Mouse (Mus musculus) heart, adult 11 months (tissue): ENCODE data around the gene Ldah.

ENCODE experiments used
- DNase-seq: peaks from one replicate; pipeline ENCODE4 v3.0.0; 2022

Gene Ldah

DNA sequence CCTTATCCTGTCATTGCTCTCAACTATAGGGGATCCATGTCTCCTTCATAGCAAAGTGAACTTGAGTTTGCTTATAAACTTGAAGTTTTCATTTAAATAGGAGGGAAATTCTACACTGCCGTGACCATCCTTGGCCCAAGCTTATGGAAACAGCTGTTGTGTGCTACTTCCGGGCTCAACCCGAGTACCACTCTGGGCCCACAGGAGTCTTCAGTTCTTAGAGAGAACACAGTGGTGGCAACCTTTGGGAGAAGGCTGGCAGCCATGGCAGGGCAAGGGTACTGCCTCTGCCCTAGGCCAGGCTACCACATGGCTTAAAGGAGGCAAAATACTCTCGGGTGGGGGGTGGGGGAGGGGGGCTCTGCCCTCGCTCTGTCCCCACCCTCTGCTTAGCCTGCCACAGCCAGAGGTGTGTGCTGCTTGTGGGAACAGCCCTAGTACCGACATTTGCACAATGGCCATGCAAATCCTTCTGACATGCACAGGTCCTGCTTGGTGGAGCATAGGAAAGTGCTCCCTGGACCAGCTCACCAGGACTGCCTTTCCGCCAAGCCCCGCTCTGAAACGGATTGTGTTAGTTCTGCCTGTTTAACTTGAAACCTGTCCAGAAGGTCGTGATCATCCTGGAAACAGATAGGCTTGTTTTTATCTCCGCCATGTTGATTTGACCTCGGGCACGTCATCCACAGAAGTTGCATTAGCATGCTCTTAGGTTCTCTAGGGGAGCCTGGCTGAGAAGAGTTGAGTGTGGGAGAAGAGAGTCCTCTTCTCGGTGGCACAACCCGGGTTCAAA is 73.5 kb downstream of the Ldah start:
- DNase-seq, result peak; percentile 90

DNA sequence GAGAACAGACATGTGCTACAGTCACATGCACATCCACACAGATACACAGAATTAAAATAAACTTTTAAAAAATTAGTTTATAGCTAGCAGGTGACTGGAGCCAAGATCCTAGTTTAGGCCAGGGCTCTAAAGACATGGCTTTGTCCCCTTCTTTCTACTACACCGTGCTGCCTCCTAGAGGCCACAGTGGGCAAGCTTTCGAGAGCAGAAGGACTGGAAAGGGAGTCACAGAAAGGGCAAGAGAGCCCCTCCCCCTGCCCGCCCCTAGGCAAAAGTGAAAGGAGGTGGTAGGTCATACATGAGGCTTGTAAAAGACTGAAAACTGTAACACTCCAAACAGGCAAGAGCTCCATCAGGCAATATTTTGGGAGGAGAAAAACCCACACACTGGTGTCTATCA is 80.1 kb downstream of the Ldah start:
- DNase-seq, result peak; percentile 61

DNA sequence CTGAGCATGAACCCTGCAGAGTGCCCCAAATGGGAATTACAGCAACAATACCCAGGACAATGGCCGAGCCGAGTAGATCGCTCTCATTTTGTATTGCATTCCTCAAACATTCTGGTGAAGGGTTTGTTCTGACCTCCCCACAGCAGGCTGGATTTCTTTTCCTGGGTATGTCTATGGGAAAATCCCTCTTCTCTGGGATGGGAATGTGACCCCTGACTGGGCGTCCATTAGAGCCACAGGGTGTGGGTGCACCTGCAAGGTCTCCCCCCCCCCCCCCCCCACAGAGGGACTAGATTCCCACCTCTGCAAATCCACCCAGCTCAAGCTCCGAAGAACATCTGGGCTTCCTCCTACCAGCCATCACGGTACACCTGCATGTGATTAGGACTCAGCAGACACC is 81.2 kb downstream of the Ldah start:
- no peak for DNase-seq

DNA sequence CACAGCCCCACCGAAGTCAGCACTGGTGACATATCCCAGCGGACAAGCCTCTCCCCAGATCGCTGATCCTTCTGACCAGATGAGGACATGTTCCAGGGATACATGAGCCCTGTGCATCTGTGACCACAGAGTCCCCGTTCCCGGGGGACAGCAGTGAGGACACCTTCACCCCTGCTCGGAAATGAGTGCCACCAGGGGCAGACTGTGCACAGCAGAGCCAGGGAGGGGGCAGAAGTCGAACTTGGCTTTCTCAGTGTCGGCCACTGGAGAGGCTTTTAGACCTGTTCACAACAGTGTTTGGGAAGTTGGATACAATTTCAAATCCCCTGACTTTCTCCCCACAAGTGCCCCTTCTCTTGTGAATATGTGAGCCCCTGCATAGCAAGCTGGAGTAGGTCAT is 81.6 kb downstream of the Ldah start:
- DNase-seq, result peak; percentile 83

DNA sequence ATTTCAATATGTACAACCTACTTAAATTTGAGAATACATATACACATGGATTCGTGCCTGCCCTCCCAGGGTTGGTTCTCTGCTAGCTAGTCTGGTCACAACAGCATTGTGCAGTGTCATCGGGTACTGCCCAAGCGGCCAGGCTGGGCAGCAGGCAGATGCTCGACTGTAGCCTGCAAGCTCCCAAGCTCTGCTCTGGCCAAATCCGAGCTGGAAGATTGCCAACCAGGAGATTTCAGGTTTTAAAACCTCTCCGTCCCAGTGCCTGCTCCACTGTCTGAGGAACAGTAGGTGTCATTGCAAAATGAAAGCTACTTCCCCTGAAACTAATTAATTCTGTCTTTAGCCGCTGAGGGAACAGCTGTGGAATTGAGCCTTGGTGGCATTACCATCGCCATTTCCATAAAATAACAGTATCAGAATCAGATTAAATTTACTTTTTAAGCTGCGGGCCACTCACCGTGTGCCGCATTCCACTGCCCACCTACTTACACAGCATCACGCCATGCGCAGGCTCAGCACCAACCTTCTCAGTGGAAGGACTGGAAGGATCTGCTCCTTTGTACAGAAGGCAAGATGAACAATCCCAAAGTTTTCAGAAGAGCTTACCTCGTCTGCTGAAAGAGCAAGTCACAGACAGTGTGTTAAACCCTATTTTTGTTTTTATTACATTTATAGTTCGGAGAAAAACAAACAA is 83.4 kb downstream of the Ldah start:
- DNase-seq, result peak; percentile 88

DNA sequence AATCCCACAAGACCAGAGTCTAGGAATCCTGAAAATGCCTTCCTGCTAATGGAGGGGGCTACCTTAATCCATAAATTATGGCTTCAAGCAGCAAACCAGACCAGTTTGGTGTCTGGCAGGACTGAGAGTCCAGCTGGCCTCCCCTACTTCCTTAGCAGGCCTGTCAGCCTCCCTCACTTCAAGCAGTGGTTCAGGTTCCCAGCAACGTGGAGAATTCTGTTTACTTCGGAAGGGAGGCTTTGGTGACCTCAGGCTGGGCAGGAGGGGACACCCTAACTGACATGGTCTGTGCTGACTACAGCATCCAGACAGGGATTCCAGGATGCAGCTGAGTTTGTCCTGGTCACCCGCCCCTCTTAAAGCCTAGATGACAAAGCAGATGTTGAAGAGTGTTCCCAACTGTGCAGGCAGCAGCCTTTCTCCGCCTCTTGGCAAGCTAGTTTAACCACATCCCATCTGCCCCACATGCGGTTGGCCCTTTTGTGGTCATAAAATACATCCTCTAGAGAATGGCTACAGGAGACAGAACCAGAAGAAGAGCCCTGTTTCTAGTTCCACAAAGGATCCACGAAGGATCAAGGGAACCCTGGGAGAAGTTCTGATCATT is 87.5 kb downstream of the Ldah start:
- peak; percentile 91 for DNase-seq

DNA sequence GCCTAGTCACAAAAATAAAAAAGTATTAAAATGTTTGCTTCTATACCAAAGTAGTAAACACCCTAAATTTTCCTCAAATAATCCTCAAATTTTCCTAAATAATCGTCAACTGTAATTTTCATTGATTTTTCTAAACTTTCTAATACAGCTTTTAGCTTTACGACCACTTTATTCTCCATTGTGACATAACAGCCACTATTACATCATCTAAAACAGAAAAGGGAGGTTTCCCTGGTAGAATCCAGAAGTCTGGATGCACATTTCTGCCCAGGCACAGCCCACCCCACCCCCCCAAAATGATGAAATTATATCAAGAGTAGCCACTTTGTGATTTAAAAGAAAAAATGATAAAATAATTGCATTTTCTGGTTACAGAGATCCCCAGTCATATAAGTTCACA is 88.2 kb downstream of the Ldah start:
- DNase-seq, result no peak

DNA sequence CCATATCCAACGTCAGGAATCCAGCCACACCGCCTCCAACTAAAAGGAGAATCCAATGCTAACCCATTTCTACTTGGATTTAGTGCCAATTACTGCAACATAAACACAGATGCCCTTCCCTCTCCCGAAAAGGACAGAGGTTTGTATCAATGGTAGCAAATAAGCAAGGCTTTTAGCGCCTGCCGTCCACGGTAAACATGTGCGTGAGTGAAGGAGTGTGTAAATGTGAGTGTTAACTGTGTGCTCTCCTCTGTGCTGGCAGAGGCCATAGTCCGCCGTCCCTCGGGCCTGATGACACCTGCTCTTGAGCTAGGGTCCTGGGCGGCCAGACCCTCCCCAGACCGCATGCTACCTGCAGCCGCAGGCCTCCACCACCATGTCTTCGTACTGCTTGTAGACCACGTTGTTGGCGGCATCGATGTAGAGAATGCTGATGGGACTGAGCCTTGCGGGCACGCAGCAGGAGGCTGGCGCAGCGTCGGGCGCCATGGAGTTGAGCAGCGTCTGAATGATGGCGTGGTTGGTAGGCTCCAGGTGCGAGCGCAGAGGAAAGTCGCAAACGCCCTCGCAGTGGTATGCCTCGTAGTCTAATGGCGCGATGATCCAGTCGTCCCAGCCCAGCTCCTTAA is 89.8 kb downstream of the Ldah start:
- DNase-seq, result peak; percentile 76

DNA sequence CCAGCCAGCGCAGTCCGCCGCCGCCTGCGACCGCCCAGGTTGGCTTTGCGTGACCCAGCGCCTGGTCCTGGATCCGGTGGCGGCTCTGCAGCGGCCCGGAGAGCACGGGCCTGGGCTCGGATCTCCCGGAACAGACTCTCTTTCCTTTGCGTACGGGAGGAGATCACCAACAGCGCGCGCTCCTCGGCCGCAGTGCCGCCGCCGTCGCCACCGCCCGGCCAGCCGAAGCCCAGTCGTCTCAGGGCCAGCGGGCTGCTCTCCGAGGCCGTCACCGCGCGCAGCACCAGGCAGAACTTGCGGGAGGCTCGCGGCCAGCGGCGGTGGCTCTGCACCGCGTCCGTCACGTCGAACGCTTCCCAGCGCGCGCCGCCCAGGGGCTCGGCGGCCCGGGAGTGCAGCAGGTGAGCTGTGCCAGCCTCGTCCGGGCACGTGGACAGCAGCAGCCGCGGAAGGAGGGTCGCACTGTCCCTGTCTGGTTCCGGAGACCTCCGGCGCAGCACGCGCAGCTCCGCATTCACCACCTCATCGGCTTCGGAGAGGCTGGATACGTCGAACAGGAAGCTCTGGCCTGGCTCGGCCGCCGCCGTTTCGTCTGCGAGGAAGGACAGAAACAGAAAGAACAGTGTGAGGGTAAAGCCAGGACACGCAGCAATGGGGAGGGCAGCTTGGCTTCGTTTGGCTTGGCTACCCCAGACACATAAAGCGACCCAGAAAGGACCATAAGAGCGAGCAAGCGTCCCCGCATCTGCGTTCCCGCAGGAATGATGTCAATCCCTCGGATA is 90.6 kb downstream of the Ldah start:
- DNase-seq, result peak; percentile 86

DNA sequence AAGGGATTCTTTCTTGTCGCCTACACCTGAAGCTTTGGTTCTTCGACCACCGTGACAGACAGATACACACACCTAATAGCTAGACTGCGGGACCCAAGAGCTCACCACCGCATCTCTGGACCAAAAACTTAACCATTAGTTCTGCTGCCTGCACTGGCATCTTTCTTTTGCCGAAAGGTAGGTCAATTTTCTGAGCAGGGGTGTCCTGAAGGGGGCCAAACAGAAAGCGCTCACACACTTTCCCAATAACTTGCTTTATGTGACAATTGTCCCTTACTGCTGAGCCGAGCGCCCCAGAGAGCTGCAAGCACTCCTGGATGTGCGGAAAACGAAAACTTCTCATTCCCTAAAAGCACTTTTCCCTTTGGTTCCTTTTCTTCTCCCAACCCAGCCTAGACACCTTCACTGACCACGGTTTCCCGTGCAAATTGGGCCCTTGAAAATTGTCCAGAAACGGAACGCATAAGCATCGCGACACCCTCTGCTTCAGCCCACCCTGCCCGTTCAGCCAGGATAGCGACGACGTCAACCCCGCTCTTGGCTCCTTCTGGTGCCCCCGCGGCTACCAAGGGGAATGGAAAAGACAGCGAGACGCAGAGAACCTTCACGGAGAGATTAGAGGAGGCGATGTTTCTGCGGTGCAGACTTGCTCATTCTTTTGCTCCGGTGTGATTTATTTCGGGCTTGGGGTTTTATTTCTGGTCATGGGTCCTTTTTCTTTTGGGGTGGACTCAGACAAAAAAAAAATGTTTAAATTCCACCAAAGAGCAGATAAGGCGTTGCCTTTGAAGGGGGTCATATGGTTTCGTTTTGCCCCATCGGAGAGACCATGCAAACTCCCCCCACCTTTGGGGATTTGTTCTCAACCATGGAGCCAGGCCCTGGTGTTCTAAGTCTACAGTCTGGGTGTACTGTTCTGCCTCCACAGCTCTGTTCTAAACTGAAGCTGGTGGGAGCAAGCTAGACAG is 91.5 kb downstream of the Ldah start:
- DNase-seq, result peak; percentile 81

DNA sequence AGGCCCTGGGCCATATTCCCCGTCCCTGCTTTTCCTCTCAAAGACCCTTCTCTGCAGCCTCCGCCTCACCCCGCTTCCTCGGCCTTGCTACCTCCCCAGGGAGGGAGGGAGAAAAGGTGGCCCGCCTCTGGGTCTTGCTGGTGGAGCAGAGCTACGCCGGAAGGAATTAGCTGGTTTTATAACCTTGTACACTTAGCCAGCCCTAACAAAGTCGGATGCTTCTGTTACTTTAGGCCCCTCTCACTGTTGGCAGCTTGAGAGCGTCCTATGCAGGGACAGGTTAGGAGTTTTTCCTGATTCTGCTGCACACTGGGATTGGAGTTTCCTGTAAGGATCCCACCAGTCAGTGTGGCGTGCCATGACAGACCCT is 92.2 kb downstream of the Ldah start:
- peak; percentile 80 for DNase-seq

DNA sequence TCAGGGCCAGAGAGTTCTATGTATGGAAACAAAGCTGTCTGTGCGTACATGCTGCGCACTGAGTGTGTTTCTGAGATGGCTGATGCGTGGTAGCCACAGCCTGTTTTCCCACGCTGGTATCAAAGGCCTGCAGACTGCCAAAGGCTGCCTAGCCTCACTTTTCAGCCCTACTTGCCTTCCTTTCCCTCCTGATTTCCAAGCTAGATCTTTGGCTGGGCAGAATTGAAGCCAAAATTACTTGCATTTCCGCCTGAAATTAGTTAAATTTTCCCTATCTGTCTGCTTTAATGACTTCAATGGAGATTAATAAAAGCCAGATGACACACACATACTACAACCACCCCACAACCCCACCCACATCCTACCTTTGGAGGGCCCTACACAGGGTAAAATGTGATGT is 92.6 kb downstream of the Ldah start:
- DNase-seq, result no peak

DNA sequence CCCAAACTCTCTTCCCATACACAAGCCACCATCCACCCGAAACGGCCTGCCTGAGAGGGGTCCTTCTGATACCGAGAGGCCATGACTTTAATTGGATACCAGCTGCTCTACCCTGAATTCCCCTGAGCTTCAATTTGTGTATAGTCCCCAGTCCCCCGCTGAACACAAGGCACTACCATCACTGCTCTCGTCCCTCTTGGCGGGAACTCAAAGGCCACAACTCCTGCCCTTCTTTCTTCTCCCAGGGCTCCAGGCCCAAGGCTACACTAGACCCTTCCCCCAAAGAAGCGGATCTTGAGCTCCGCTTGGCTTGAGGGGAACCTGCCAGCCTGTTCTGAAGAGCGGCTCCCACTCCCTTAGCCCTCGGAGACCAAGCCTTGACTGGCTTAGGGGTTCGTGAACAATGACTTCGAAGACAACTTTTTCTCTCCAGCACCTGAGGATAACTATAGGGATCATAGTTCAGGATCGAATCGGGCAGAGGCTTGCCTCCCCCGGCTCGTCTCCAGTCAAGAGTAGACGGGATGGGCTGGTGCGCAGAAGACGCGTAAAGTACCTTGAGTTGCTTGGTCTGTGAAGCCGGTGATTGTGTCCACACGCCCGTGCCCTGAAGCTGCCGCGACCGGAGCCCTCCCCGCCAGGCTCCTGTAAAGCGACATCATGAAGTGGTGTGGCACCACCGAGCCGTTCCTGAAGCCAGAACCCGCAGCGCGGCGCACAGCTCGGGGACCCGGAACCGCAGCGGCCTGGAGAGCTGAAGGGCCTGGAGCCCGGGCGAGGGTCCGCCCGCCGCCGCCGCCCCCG is 93.3 kb downstream of the Ldah start:
- DNase-seq, result peak; percentile 87

DNA sequence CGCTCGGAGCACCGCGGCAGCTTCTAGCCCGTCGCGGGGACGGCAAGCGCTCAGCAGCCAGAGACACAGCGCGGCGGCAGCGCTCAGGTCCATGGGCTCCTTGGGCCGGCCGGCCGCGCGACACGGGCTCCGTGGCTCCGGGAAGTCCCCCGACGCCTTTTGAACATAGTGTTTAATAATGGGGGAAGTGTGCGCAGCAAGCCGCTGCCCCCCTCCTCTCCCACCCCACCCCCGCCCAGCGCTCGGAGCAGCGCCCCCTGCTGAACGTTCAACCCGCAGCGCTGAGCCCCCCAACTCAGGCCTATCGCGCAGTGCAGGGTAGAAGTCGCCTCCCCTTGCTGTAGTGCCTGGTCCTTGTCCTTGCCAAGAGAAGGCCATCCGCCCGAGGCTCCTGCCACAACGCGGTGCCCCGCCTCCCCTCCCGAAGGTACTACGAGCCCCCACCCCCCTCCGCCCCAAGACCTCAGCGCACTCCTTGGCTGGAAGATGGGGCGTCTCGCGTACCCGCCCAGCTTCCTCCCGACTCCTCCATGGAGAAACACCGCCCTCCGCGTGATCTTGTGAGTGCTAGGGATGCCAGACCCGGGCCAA is 94.0 kb downstream of the Ldah start, which contains the start of gene Gdf7:
Gene Gdf7, minus strand, starts transcription at position 114 of the 591 bp plus-strand sequence.
- peak; percentile 90 for DNase-seq

DNA sequence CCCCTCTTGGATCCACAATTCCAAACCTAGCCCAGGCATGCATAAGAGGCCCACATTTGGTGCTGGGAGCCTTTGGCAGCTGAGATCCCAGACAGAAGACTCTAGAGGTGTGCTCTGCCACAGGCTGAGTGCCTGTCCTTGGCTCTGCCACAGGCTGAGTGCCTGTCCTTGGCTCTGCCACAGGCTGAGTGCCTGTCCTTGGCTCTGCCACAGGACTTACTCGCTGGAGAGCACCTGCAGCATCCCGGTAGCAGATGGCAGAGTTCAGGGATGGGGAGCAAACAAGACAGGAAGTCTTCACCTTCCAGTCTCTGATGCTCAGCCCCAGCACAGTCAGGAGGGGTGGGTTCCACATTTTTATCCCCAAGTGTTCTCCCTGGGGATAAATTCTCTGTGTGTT is 97.4 kb downstream of the Ldah start:
- no peak for DNase-seq

DNA sequence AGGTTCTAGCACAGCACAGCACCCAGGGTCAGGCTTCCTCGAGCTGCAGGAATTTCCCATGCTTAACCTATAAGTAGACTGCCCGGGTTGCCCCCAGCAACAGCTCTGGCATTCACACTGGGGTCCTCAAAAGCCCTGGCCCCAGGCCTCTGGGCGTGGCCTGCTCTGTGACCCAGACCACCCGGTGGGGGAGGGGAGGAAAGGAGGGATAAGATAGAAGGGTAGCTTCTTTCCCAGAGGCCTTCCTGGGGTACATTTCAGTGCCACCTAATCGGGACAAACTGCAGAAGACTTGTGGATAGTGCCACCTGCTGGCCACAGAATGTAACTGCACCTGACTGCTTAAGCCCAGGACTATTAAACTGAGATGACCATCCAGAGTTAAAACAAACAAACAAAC is 98.5 kb downstream of the Ldah start:
- peak; percentile 94 for DNase-seq

DNA sequence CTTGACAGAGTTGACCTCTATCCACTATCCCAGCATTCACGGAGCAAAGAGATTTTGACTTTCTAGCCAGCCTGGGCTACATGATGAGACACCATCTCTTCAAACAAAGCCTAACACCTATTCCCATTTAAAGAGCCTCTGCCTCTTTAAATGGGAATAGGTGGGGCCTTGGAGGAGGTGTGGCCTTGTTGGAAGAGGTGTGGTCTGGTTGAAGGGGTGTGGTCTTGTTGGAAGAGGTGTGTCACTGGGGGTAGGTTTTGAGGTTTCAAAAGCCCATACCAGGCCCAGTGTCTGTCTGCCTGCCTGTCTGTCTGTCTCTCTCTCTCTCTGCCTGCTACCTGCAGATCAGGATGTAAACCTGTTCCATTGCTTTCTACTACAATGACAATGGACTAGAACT is 99.0 kb downstream of the Ldah start:
- no peak for DNase-seq

DNA sequence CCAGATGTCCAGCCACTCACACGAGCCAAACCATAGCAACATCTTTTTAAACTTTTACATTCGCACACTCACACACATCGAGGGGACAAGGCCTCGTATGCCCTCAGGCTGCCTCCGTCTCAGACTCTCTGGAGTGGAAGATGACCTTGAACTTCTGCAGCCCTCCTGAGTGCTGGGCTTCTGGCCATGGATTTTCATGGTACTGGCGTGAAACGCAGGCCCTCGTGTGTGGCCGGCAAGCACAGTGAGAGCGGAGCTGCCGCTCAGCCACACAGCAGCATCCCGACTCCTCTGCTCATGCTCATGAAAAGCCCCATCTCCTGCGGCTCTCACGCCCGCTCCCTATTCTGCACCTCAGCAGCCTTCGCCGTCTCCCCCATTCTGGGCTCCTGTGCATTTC is 103.1 kb downstream of the Ldah start:
- no peak for DNase-seq

DNA sequence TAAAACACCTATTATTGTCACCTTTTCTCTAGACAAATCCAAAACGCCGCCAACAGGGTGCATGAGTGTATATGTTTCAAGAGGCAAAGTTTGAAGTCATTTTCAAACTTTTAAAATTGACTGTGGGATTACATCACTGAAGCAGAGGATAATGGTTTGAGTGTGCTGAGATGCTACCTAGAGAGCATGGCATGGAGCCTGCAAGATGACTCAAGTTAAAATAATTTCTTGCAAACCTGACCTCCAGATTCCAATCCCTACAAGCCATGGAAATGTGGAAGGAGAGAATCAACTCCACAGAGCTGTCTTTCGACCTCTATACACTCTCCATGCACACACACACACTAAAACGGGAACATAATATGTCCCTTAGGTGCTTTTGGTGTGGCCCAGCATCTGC is 104.4 kb downstream of the Ldah start:
- no peak for DNase-seq

DNA sequence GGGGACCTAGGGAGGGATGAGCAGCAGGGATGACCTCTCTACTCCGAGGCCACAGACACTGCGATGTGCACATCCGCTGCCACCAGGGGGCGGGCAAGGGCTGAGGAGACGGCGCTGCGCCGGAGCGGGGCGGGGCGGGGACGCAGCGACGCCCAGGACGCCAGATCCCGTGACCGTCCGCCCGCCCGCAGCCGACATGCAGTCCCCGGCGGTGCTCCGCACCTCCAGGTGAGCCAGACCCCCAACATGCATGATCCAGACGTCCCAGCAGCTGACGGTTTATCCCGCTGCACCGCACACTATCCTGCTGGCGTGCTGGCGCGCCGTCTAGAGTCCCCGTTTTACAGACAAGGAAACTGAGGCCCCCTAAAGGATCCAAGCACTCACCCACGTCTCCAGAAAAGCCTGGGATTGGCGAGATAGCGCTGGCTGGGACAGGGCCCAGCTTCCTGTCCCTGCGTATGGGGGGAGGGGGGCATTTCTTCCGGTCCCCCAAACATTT is 105.4 kb downstream of the Ldah start, which contains the start of gene Hs1bp3:
Gene Hs1bp3, plus strand, starts transcription at position 163 of the 502 bp plus-strand sequence.
- peak; percentile 98 for DNase-seq
